In genomic region chr2:156285161-156285560, GRCm38 (mm10) we compare ENCODE assay signal across 12 mouse cellular contexts.
"Had no signal": no experiment of that assay in that cellular context is flagged by ENCODE, and none has a peak within 500 bp of the region (broad histone marks: within the 10 kb centered on the region; RNA-seq: fewer than 3 reads in every experiment).

No protein-coding gene starts in this region.

- H3K9me3 ChIP-seq: neural tube, embryonic 12.5 days; neural tube, embryonic 13.5 days; neural tube, embryonic 15.5 days; stomach, embryonic 15.5 days had no signal

- DNase-seq: right cerebral cortex, adult 18-20 months; right cerebral cortex, postnatal 14 days; right cerebral cortex, postnatal 25 days; right cerebral cortex, postnatal 4 days; spleen, adult 18-20 months; thymus, adult 18-20 months; thymus, adult 2 months had no signal

- H3K4me1 ChIP-seq: neural tube, embryonic 12.5 days; neural tube, embryonic 15.5 days; stomach, embryonic 15.5 days had no signal

- H3K27ac ChIP-seq: neural tube, embryonic 12.5 days; neural tube, embryonic 13.5 days; neural tube, embryonic 15.5 days; stomach, embryonic 15.5 days; stomach, postnatal 0 days had no signal

- H3K4me3 ChIP-seq: neural tube, embryonic 12.5 days; neural tube, embryonic 13.5 days; neural tube, embryonic 15.5 days; stomach, embryonic 15.5 days had no signal

- H3K9ac ChIP-seq: neural tube, embryonic 12.5 days; neural tube, embryonic 13.5 days; neural tube, embryonic 15.5 days; stomach, embryonic 15.5 days had no signal

- H3K4me2 ChIP-seq: neural tube, embryonic 12.5 days; neural tube, embryonic 13.5 days; neural tube, embryonic 15.5 days; stomach, embryonic 15.5 days had no signal

- H3K27me3 ChIP-seq: neural tube, embryonic 12.5 days; neural tube, embryonic 13.5 days; neural tube, embryonic 15.5 days; stomach, embryonic 15.5 days had no signal
